Mouse (Mus musculus) heart, embryonic 13.5 days (tissue): ENCODE data around the gene Mt1. TPM values are rescaled to one million over a fixed set of nuclear protein-coding genes. Genes with fewer than 3 reads are reported as not detected.

Experiments used
- ATAC-seq: fragments of 200-750 bp; cut with Nextera tagmentation; 2 replicates; pipeline ENCODE4 v1.8.0; 2017; ENCODE audit warnings: moderate TSS enrichment; ENCODE audit not compliant: insufficient number of reproducible peaks, low FRiP score, low TSS enrichment; ENCODE audit errors: extremely low read depth
- H3K27ac ChIP-seq: fragments of 300-500 bp; sonication (generic); replicated peaks from 2 replicates; pipeline ENCODE4 v1.5.1; 2015; ENCODE audit warnings: moderate library complexity, mild to moderate bottlenecking, inconsistent platforms
- H3K27me3 ChIP-seq: fragments of 300-500 bp; sonication (generic); replicated peaks from 2 replicates; pipeline ENCODE4 v1.6.1; 2015; ENCODE audit warnings: mild to moderate bottlenecking, inconsistent platforms
- H3K36me3 ChIP-seq: fragments of 300-500 bp; sonication (generic); 2 replicates; pipeline ENCODE4 v1.6.1; 2015; ENCODE audit warnings: mild to moderate bottlenecking, inconsistent platforms
- H3K4me1 ChIP-seq: fragments of 300-500 bp; sonication (generic); 2 replicates; pipeline ENCODE4 v1.6.1; 2015; ENCODE audit warnings: inconsistent platforms
- H3K4me2 ChIP-seq: fragments of 300-500 bp; sonication (generic); 2 replicates; pipeline ENCODE4 v1.6.1; 2015; ENCODE audit warnings: inconsistent platforms, mild to moderate bottlenecking, moderate library complexity
- H3K4me3 ChIP-seq: fragments of 300-500 bp; sonication (generic); 2 replicates; pipeline ENCODE4 v1.5.1; 2015; ENCODE audit warnings: moderate library complexity, mild to moderate bottlenecking, inconsistent platforms
- H3K9ac ChIP-seq: fragments of 300-500 bp; sonication (generic); 2 replicates; pipeline ENCODE4 v1.6.1; 2015; ENCODE audit warnings: inconsistent platforms, mild to moderate bottlenecking, moderate library complexity
- H3K9me3 ChIP-seq: fragments of 300-500 bp; sonication (generic); 2 replicates; pipeline ENCODE4 v1.6.1; 2016; ENCODE audit warnings: inconsistent platforms
- WGBS: fragments of 180-500 bp; shearing (Covaris S2); methylation state at CpG from one replicate; pipeline ENCODE4 v1.1.7; 2015; ENCODE audit warnings: mixed read lengths; 5-methylcytosine and 5-hydroxymethylcytosine counted together
- polyA plus RNA-seq: library from polyadenylated mRNA; unstranded; fragments of >200 nt; fragmentation: Nextera tagmentation; extraction: Ambion mirVana; gene quantifications from 2 replicates; pipeline ENCODE4 v1.2.1, GENCODE M21; 2015

Gene Mt1
- polyA plus RNA-seq, 1 experiment from 2014 or later, result 230 TPM

DNA sequence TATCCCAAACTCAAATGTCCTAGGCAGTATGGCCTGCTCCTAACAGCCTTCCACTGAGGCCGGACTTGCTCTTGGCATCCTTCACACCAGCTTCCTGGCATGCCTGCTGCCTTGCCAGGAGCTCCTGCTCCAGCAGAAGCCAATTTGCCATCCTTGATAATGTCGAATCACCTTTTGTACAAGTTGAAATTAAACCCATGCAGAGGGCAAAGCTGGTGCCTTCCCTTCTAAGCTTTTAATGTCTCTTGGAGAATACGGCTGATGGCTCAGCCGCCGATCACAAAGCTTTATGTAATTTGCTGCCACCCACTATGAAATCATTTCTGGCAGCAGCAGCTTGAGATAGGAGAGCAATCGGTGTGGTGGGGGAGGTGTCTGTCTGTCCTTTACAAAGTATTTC, 30.8 kb downstream of the Mt1 start:
- H3K9ac ChIP-seq, result no peak overlapping the region
- no peaks in the 10 kb centered on the region for H3K9me3 ChIP-seq
- H3K36me3 ChIP-seq, result no peaks in the 10 kb centered on the region
- no peaks in the 10 kb centered on the region for H3K27me3 ChIP-seq
- no peak for ATAC-seq
- no peak overlapping the region for H3K4me2 ChIP-seq
- peaks cover 20% of the 10 kb centered on the region for H3K4me1 ChIP-seq
- 61% methylated on average over 6 of the region's 6 CpGs for WGBS
- no peak overlapping the region for H3K27ac ChIP-seq
- no peak overlapping the region for H3K4me3 ChIP-seq

- peaks cover 19% of the 10 kb centered on the region for H3K4me1 ChIP-seq
- 60% methylated on average over 3 of the region's 3 CpGs for WGBS
- H3K9ac ChIP-seq, result no peak overlapping the region
- no peaks in the 10 kb centered on the region for H3K9me3 ChIP-seq
- H3K36me3 ChIP-seq, result no peaks in the 10 kb centered on the region
- no peak overlapping the region for H3K27ac ChIP-seq
- no peak overlapping the region for H3K4me2 ChIP-seq
- H3K27me3 ChIP-seq, result no peaks in the 10 kb centered on the region
- no peak overlapping the region for H3K4me3 ChIP-seq
- no peak for ATAC-seq
These were observed 31.3 kb downstream of the Mt1 start for GRCm38 (mm10) chr8:94210225-94210624.

DNA sequence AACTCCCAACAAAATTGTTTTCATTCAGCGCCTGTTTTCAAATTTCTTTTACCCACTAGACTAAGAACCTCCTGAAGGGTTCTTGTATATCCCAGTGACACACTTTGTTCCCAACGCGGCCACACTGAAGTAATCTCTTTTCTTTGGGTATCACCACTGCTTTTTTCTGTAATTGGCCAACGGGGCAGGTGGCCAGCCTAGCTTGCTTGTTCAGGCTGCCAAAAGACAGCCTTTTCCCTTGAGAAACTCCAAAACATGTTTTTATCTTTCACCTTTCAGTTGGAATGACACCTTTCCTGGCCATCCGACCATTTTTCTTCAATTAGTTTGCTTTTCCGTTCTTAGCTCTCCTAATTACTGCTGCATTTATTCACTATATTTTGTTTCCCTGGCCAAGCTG, 34.9 kb downstream of the Mt1 start:
- H3K27ac ChIP-seq, result peak overlapping the region; percentile 70
- no peaks in the 10 kb centered on the region for H3K36me3 ChIP-seq
- peak overlapping the region; percentile 67 for H3K9ac ChIP-seq
- H3K9me3 ChIP-seq, result no peaks in the 10 kb centered on the region
- H3K4me3 ChIP-seq, result peak overlapping the region; percentile 95
- H3K27me3 ChIP-seq, result no peaks in the 10 kb centered on the region
- no peak for ATAC-seq
- WGBS, result 61% methylated on average over 6 of the region's 6 CpGs
- H3K4me1 ChIP-seq, result peaks cover 28% of the 10 kb centered on the region
- peak overlapping the region; percentile 93 for H3K4me2 ChIP-seq

DNA sequence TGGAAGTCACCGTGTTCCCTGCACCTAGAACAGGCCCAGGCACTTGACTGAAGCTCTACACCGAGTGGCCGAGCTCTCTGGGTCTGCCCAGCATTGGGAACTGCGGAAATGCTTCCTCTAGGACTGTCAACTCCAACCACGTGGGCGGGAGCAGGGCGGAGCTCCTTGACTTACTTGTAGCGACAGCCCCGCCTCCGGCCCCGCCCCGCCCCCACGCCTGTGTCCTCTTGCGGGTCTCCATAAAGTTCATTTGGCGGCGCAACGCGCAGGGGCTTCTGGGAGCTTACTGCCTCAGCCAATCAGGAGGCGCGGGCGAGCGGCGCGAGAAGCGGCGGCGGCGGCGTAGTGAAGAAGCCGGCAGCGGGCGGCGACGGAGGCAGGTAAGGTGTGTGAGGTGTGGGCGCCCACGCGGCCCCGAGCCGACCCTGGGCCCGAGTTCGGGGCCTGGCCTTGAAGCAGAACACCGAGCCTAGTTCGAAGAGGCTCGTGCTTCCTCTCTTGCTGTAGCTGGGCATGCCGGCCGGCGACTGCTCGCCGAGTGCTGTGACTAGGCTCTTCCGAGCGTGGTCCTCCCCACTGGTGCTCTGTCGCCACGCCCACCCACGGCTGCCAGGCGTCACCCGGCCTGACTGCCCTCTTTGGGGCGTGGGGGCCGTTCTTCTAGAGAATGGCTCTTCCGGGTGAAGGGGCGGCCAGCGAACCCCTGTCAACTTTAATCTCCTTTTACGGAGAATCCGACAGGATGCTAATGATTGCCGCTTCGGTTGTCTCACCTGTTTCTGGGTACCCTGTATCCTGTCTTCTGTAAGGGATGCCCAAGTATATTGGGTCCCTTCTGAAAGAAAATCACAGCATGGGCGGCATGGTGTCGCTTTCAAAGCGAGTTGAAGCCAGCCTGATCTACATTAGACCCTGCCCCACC, 35.6 kb downstream of the Mt1 start, which contains the start of gene Nup93:
Nup93 (plus strand) TSS at position 313 of the 922 bp plus-strand sequence.
- under 1% methylated on average over 68 of the region's 68 CpGs for WGBS
- H3K9ac ChIP-seq, result peak within 1 kb of the TSS; percentile 93
- no peaks in the 10 kb centered on the region for H3K9me3 ChIP-seq
- no peaks in the 10 kb centered on the region for H3K27me3 ChIP-seq
- peak within 1 kb of the TSS; percentile 95 for H3K4me3 ChIP-seq
- H3K36me3 ChIP-seq, result no peaks in the 10 kb centered on the region
- ATAC-seq, result peak; percentile 96
- peak within 1 kb of the TSS; percentile 93 for H3K4me2 ChIP-seq
- H3K4me1 ChIP-seq, result peaks cover 26% of the 10 kb centered on the region
- peak within 1 kb of the TSS; percentile 70 for H3K27ac ChIP-seq

- WGBS, result 79% methylated on average over 7 of the region's 7 CpGs
- Histone ChIP-seq H3K4me2 (no peak overlapping the region), H3K9me3 (no peaks in the 10 kb centered on the region), H3K27ac (no peak overlapping the region), H3K27me3 (no peaks in the 10 kb centered on the region), H3K4me1 (no peaks in the 10 kb centered on the region; the same call in 1 of the 2 replicates), H3K4me3 (no peak overlapping the region), H3K36me3 (peaks cover 34% of the 10 kb centered on the region), H3K9ac (no peak overlapping the region)
- no peak for ATAC-seq
These were observed 48.6 kb downstream of the Mt1 start for GRCm38 (mm10) chr8:94227381-94227939.

Other genes with a start within 250 kb of the Mt1 start
- 41.8 and 44.8 TPM in 2 replicates for gene Amfr, start 166.2 kb upstream of the Mt1 start, polyA plus RNA-seq
- gene Nudt21, start 142.1 kb upstream of the Mt1 start, polyA plus RNA-seq, result 73.6 and 74.6 TPM in 2 replicates
- gene Ogfod1, start 141.9 kb upstream of the Mt1 start, polyA plus RNA-seq, result 9.2 TPM in 2 replicates
- 6.3 and 7.1 TPM in 2 replicates for gene Bbs2, start 80.2 kb upstream of the Mt1 start, polyA plus RNA-seq
- not detected in 2 replicates for gene Mt4, start 41.9 kb upstream of the Mt1 start, polyA plus RNA-seq
- 36.5 and 47.5 TPM in 2 replicates for gene Mt3, start 26.5 kb upstream of the Mt1 start, polyA plus RNA-seq
- gene Mt2, start 6.4 kb upstream of the Mt1 start, polyA plus RNA-seq, result 27.9 and 61.6 TPM in 2 replicates
- 58.0 and 65.9 TPM in 2 replicates for gene Nup93, start 35.5 kb downstream of the Mt1 start, polyA plus RNA-seq
- gene Slc12a3, start 150.1 kb downstream of the Mt1 start, polyA plus RNA-seq, result not detected in 2 replicates
- gene Herpud1, start 207.4 kb downstream of the Mt1 start, polyA plus RNA-seq, result 80.6 and 81.1 TPM in 2 replicates